Mouse (Mus musculus) spleen, adult 2 months (tissue): ENCODE measurements around the gene Smarca4. TPM values are rescaled to one million over a fixed set of nuclear protein-coding genes. Genes with fewer than 3 reads are reported as not detected.
A peak's percentile ranks its signal among the peaks of the same experiment; 100 is the strongest.

Experiments used
- DNase-seq, 2 experiments: peaks; one replicate each; pipeline versions ENCODE4 v3.0.0 to v3.0.0-alpha.2; 2012 to 2021; ENCODE audit warnings: low spot score in 2 of 2, low read depth in 1 of 2
- H3K27ac ChIP-seq: fragments of 200-500 bp; 2 replicates; pipeline ENCODE4 v1.5.1; 2012; ENCODE audit warnings: low read length, inconsistent platforms; ENCODE audit not compliant: insufficient read depth
- H3K27me3 ChIP-seq: fragments of 200-500 bp; 2 replicates; pipeline ENCODE4 v1.6.1; 2012; ENCODE audit warnings: mild to moderate bottlenecking, moderate library complexity, low read length, inconsistent platforms; ENCODE audit not compliant: control insufficient read depth, insufficient read depth
- H3K36me3 ChIP-seq: fragments of 200-500 bp; 2 replicates; pipeline ENCODE4 v1.6.1; 2012; ENCODE audit warnings: mild to moderate bottlenecking, low read length, inconsistent platforms; ENCODE audit not compliant: control insufficient read depth, insufficient read depth
- H3K4me1 ChIP-seq: fragments of 200-500 bp; 2 replicates; pipeline ENCODE4 v1.6.1; 2011; ENCODE audit warnings: inconsistent platforms; ENCODE audit not compliant: control insufficient read depth, insufficient read depth, insufficient read length
- H3K4me3 ChIP-seq: fragments of 200-500 bp; 2 replicates; pipeline ENCODE4 v1.5.1; 2011; ENCODE audit warnings: mild to moderate bottlenecking, inconsistent platforms; ENCODE audit not compliant: insufficient read depth, insufficient read length; ENCODE audit errors: extremely low read depth
- CTCF ChIP-seq: fragments of 200-500 bp; IDR thresholded peaks from 2 replicates; pipeline ENCODE4 v1.5.1; 2011; ENCODE audit warnings: mild to moderate bottlenecking, inconsistent platforms; ENCODE audit not compliant: insufficient read depth, insufficient read length, insufficient replicate concordance; ENCODE audit errors: extremely low read depth
- POLR2A ChIP-seq: fragments of 200-500 bp; IDR thresholded peaks from 2 replicates; pipeline ENCODE4 v1.6.1; 2011; ENCODE audit warnings: low read depth, low read length, inconsistent platforms
- WGBS: fragments of 180-500 bp; shearing (Covaris S2); methylation state at CpG from one replicate; pipeline ENCODE4 v1.1.7; 2018; 5-methylcytosine and 5-hydroxymethylcytosine counted together
- polyA plus RNA-seq: library from polyadenylated mRNA; depleted of rRNA; stranded (reverse); fragments of >200 nt; gene quantifications from 2 replicates; pipeline ENCODE4 v1.2.3, GENCODE M21; 2012

Smarca4 gene
- polyA plus RNA-seq, 1 experiment, result 30.2 TPM

DNA sequence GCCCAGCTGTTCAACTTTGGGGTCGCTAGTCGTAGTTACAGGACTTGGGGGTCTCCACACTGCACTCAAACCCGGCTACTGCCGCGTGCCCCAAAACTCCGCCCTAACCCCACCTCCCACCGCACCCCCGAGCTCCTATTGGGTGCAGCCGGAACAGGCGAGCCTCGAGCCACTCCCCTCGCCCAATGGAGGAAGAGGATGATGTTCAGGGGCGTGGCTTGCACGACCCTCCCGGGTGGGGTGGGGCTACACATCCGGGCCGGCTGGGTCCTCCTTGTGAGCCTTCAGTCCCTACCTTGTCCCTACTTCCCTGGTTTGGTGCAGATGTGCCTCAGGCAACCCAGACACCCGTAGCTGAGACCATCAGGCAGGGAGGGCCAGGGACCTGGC lies 108.2 kb downstream of the Smarca4 start:
- Histone ChIP-seq H3K36me3 (no peaks in the 10 kb centered on the region), H3K27ac (peak overlapping the region; percentile 68), H3K27me3 (no peaks in the 10 kb centered on the region), H3K4me3 (peak overlapping the region; percentile 85), H3K4me1 (no peaks in the 10 kb centered on the region; the same call in 1 of the 2 replicates)
- DNase-seq, result peak; percentile 49 to 86
- WGBS, result under 1% methylated on average over 18 of the region's 18 CpGs
- TF ChIP-seq CTCF (no peak), POLR2A (no peak)

DNA sequence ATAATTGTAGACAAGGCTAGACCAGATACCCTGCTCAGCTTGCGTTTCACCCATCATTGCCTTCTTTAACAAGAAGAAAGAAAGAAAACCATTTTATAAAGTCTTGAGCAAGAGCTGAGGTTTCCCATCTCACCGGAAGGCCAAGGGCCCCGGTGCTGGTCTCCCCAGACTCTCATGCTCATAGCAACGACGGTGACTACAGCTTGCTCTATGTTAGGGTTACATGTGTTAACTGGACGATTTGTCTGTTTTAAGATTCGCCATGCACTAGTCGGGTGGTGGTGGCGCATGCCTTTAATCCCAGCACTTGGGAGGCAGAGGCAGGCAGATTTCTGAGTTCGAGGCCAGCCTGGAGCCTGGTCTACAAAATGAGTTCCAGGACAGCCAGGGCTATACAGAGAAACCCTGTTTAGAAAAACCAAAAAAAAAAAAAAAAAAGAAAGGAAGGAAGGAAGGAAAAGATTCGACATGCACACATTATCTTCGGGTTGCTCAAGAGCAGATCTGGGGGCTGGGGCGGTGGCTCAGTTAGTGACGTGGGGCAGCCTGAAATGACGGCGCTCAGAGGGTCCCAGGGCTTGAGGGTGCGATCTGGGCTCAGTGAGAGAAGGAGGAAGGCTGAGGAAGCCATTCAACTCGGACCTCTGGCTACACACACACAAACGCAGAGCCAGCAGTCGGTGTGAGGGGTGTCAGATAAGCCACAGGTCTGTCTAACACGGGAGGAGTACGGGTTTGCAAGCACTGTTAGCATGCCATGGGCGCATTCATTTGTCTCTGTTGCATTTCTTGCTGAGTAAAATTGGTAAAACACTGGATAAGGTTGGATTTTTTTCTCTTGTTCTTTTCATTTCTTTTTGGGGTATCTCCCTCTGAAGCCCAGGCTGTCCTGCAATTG lies 109.5 kb downstream of the Smarca4 start:
- 54% methylated on average over 23 of the region's 23 CpGs for WGBS
- no peak overlapping the region; the same call in 1 of the 2 replicates for H3K4me3 ChIP-seq

DNA sequence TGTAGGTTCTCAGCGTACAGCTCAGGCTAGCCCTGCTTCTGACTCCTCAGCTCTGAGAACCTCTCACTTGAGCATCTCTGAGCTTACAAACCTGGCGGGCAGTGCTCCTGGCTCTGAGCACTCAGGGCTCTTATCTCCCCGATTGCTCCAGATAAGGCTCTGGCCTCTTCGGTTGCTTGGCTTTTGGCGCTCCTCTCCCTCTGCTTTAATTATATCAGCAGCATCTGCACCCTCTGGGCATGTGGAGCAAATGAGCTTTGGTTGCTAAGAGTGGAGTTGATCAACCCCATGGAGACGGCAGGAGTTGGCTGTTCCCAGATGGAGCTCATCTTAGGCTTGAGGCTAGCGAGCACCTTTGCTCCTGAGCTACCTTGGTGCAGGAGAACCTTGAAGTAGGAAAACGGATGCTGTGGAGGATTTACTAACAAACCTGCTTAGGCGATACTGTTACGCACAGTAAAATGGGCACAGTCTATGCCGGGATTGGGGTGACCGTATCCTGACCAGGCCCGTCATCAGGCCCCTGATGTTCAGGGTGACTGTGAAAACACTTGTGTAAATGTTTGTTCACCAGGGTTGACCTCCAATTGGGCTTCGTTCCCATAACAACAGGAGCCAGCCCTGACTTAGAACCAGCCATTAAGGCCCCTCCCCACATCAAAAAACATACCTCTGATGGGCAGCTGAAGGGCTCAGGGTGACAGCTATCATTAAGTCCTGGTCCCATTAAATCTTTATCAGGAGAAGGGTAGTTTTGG lies 110.4 kb downstream of the Smarca4 start:
- no peaks in the 10 kb centered on the region; the same call in 1 of the 2 replicates for H3K4me1 ChIP-seq
- H3K36me3 ChIP-seq, result no peaks in the 10 kb centered on the region
- WGBS, result 90% methylated on average over 14 of the region's 14 CpGs
- no peak for DNase-seq
- no peak overlapping the region for H3K27ac ChIP-seq
- H3K4me3 ChIP-seq, result no peak overlapping the region
- TF ChIP-seq POLR2A, result no peak
- TF ChIP-seq CTCF, result no peak
- no peaks in the 10 kb centered on the region for H3K27me3 ChIP-seq

More for the DNA sequence above, 109.5 kb downstream of the Smarca4 start:
- Histone ChIP-seq H3K27me3 (no peaks in the 10 kb centered on the region), H3K4me1 (no peaks in the 10 kb centered on the region; the same call in 1 of the 2 replicates), H3K27ac (no peak overlapping the region), H3K36me3 (no peaks in the 10 kb centered on the region)
- no peak for TF ChIP-seq POLR2A
- no peak for TF ChIP-seq CTCF
- DNase-seq, result no peak

DNA sequence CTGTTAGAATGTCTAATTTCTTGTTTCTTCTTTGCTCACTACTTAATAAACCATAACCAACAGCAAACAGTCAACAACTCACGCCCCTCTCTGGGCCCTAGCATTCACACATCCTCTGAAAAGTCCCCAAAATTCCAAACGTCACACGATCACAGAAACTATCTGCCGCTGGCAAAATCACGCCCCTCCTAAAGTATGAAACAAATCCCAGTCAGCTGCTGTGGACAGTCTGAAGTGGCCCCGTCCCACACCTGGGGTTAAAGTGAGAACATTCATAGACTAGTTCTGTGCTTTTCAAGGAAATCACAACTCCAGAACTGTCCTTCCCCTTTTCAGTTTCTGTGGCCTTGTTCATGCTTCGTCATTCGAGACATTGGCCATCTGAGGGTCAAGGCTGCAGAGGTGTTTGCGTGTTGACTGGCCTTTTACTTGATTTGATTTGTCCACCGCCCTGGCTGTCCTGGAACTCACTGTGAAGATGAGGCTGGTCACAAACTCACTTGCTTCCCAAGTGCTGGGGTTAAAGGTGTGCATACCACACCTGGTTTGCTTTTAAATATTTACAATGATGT lies 112.4 kb downstream of the Smarca4 start:
- peaks cover 2% of the 10 kb centered on the region for H3K36me3 ChIP-seq
- TF ChIP-seq CTCF (no peak), POLR2A (no peak)
- no peak overlapping the region for H3K4me3 ChIP-seq
- WGBS, result 70% methylated on average over 10 of the region's 10 CpGs
- no peak overlapping the region for H3K27ac ChIP-seq
- DNase-seq, result no peak
- H3K4me1 ChIP-seq, result no peaks in the 10 kb centered on the region; the same call in 1 of the 2 replicates
- H3K27me3 ChIP-seq, result no peaks in the 10 kb centered on the region

DNA sequence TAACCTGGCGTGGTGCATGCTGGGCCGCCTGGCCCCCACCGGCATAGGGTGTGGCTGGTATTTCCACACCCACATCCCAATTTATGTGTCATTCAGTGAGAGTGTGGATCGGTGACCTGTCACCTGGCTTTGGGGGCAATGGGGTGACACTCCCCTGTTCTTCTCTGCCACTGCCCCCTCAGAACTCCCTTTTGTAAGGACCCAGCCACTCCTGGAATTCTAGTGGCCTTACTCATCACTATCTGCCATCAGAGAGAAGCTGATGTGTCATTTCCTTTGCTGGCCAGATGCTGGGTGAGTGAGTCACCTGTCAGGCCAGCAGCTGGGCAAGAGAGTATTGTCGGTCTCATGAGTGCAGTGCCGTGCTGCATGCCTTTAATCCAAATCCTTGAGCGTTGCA lies 113.3 kb downstream of the Smarca4 start:
- H3K27ac ChIP-seq, result no peak overlapping the region
- no peaks in the 10 kb centered on the region for H3K27me3 ChIP-seq
- H3K4me3 ChIP-seq, result no peak overlapping the region
- no peaks in the 10 kb centered on the region; the same call in 1 of the 2 replicates for H3K4me1 ChIP-seq
- DNase-seq, result no peak
- H3K36me3 ChIP-seq, result peaks cover 9% of the 10 kb centered on the region
- WGBS, result 72% methylated on average over 7 of the region's 7 CpGs
- TF ChIP-seq CTCF, result no peak

DNA sequence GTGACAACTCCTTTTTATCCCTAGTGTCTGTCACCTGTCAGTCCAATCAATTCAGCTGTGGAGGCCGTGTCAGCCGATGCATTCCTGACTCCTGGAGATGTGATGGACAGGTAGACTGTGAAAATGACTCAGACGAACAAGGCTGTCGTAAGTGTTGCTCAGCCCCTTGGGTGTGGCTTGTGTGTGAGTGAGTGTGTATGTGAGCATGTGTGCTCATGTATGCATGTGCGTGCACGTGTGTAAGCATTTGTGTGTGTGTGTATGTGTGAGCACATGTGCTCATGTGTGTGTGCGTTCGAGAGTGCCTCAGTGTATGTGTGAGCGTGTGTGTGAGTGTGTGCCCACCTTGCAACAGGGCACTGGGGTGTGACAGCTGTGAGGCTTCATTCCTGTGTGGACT lies 116.3 kb downstream of the Smarca4 start:
- H3K27ac ChIP-seq, result no peak overlapping the region
- TF ChIP-seq POLR2A (no peak), CTCF (no peak)
- H3K27me3 ChIP-seq, result no peaks in the 10 kb centered on the region
- H3K4me1 ChIP-seq, result no peaks in the 10 kb centered on the region
- DNase-seq, result no peak
- peaks cover 12% of the 10 kb centered on the region for H3K36me3 ChIP-seq
- H3K4me3 ChIP-seq, result no peak overlapping the region
- WGBS, result 95% methylated on average over 9 of the region's 9 CpGs
